Mouse (Mus musculus): ENCODE results near the gene Pnlip.

DNA sequence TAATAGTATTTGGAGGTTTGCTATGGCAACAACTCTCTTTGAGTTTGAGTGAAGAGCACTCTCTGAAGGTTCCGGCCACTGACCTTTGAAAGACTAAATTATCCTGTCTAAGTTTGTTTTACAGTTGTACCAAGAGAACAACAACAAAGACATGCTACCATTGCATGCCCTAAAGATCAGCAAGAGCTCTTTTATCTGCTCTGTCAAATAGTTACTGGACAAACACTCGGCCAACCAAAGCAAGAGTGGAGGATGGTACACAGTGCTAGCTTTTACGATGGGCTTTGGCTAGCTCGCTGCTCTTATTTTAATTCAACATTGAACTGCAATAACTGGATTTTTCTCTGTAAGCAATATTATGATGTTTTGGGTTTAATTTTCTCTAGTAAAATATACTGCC is 65.6 kb downstream of the Pnlip start:
- TF ChIP-seq CTCF (IDR thresholded peaks at IDR 0.05; ENCODE audit: low read depth) (no peak), EP300 (IDR thresholded peaks at IDR 0.05; ENCODE audit: low read depth) (no peak)
